Mouse (Mus musculus) lung, adult 10 weeks (tissue): Measurements from ENCODE around the gene Mterf1a. TPM values are rescaled to one million over a fixed set of nuclear protein-coding genes. Genes with fewer than 3 reads are reported as not detected.

Experiments used
- polyA plus RNA-seq: library from polyadenylated mRNA; stranded (reverse); fragments of 350-450 nt; fragmentation: Illumina TruSeq; extraction: RNeasy Lipid Tissue Mini Kit (QIAGEN cat#74804); gene quantifications from one replicate; pipeline ENCODE4 v1.2.3, GENCODE M21; 2014; ENCODE audit warnings: low read depth, low replicate concordance; ENCODE audit not compliant: insufficient read depth

The Mterf1a gene
- 4.6 TPM for polyA plus RNA-seq

GRCm38 (mm10) chr5:3893459-3894293 lies at the start of gene Mterf1a:
Gene Mterf1a (minus strand): TSS chr5:3893933.

DNA sequence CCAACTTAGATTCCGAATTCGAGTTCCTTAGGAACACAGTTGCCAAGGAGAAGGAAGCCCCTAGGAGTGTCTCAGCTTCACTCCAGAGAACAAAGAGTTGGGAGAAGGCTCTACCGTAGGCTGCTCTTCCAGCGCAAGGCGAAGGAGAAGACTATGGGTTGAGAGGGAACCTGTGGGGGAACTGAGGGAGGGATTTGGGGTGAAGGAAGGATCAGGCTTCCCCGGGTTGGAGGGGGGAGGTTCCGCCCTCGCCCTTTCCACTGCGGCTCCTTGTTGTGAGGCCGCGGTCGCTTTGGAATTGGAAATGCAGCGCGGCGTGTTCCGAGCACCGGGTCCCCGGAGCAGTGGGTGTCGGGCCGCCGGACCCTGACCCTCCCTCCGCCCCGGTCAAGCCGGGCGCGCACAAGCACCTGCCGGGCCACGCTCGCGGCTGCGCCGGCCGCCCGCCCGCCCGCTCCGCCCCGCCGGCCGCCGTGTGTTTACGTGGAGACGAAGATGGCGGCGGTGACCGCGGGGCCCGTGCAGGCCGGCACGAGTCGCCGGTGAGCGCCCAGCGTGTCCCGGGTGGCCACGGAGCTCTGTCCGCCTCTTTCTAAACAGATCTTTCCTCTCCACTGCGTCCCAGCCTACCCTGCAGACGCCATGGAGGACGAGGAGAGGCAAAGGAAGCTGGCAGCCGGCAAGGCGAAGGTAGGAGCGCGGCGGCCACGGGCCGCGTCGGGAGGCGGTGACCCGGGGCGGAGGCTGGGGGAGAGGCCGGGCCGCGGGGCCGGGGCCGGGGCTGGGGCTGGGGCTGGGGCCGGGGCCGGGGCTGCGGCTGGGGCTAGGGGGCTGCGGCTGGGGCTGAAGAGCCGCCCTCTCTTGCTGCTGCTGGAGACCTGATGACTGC lies 34.3 kb upstream of the Mterf1a start, which contains the start of gene Akap9:
Gene Akap9, plus strand, starts transcription at position 254 of the 889 bp plus-strand sequence.

DNA sequence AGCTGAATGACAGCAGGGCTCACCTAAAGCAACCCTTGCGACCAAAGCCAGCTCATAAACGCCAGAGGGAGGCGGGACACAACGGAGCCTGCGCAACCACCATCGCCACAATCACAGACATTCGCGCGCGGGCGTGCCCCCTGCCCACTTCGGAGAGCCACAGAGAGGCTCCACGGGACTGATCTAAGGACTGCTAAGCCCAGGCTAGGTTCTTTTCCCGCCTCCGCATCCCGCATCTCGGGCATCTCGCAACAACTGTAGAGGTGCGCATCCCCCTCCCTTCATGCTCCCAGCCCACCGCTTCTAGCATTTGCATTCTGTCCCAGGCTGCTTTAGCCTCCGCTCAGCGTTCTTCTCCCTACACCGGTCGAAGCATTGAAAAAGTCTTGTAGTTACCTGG lies 48.7 kb downstream of the Mterf1a start, which contains the start of gene Lrrd1:
Gene Lrrd1, plus strand, starts transcription at position 148 of the 400 bp plus-strand sequence.

Other genes with a start within 250 kb of the Mterf1a start
- not detected for gene Tmbim7, start 242.8 kb downstream of the Mterf1a start, polyA plus RNA-seq
- gene Gatad1, start 236.7 kb downstream of the Mterf1a start, polyA plus RNA-seq: 58.6 TPM
- 7.2 TPM for gene Ankib1, start 91.0 kb downstream of the Mterf1a start, polyA plus RNA-seq
- gene Krit1, start 90.7 kb downstream of the Mterf1a start, polyA plus RNA-seq: 13.6 TPM
- 0.08 TPM for gene Lrrd1, start 48.8 kb downstream of the Mterf1a start, polyA plus RNA-seq
- gene Akap9, start 34.1 kb upstream of the Mterf1a start, polyA plus RNA-seq: 8.1 TPM
- gene Cyp51, start 210.8 kb upstream of the Mterf1a start, polyA plus RNA-seq: 20.1 TPM